Mouse (Mus musculus) brain, embryonic 14.5 days (tissue): ENCODE results near the gene Tet1.

Source experiments
- CTCF ChIP-seq: fragments of 200-500 bp; IDR thresholded peaks from 2 replicates; pipeline ENCODE4 v1.5.1; 2012; ENCODE audit warnings: inconsistent platforms, mild to moderate bottlenecking, moderate library complexity, borderline replicate concordance; ENCODE audit not compliant: insufficient read depth, insufficient read length; ENCODE audit errors: extremely low read depth
- POLR2A ChIP-seq: fragments of 200-500 bp; IDR thresholded peaks from 2 replicates; pipeline ENCODE4 v1.6.1; 2012; ENCODE audit warnings: mild to moderate bottlenecking, inconsistent platforms, borderline replicate concordance; ENCODE audit not compliant: poor library complexity, insufficient read depth, insufficient read length, severe bottlenecking; ENCODE audit errors: extremely low read depth

DNA sequence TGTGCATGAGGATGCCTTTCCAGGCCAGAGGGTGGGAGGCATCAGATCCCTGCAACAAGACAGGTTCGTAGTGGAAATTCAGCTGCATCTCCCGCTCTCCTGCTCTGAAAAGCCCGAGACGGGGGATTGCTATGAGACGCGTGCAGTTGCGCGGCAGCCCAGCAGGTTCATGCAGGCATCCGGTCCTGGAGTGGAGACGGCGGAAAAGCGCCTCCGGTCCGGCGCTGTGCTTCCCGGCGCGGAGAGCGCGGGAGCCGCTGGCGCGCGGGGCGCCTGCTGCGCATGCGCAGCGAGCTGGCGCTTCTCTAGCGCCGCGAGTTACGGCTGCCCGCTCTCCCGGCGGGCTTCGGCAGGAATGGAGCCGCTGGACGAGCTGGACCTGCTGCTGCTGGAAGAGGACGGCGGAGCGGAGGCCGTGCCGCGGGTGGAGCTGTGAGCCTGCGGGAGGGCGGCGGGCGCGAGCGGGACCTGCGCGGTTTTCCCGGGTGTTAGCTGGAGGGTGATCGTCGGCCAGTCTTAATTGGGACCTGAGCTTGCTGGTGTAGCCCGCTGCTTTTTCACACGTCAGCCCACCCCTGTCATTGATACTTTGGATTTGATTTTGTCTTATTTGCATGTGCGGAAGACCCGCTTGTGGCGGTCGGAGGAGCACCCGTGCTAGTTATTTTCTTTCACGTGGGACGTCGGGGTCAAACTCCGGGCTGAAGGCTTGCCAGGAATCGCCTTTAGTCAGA, 38.1 kb upstream of the Tet1 start, which contains the start of gene Dna2:
- peak; percentile 80 for TF ChIP-seq POLR2A
- TF ChIP-seq CTCF: peak; percentile 38; the same call in 1 of the 2 replicates
